Mouse (Mus musculus): Measurements from ENCODE around the gene Trhr2. TPM values are rescaled to one million over a fixed set of nuclear protein-coding genes. Genes with fewer than 3 reads are reported as not detected.

Trhr2 gene
- polyA plus RNA-seq, 1 experiment from 2014 or later = not detected

- no peak for ATAC-seq (replicated peaks; ENCODE audit: low FRiP score)
- H3K27ac ChIP-seq = no peak overlapping the region
- H3K4me3 ChIP-seq (replicated peaks) = no peak overlapping the region
- peaks cover 25% of the 10 kb centered on the region for H3K36me3 ChIP-seq
- no peak overlapping the region for H3K4me2 ChIP-seq
- H3K9me3 ChIP-seq (replicated peaks) = no peaks in the 10 kb centered on the region
- H3K27me3 ChIP-seq = peaks cover 52% of the 10 kb centered on the region
- WGBS = 92% methylated on average over 3 of the region's 3 CpGs
- H3K4me1 ChIP-seq = peaks cover 48% of the 10 kb centered on the region
- H3K9ac ChIP-seq = no peak overlapping the region
These were observed 19.8 kb downstream of the Trhr2 start for GRCm38 (mm10) chr8:122340761-122341160.

DNA sequence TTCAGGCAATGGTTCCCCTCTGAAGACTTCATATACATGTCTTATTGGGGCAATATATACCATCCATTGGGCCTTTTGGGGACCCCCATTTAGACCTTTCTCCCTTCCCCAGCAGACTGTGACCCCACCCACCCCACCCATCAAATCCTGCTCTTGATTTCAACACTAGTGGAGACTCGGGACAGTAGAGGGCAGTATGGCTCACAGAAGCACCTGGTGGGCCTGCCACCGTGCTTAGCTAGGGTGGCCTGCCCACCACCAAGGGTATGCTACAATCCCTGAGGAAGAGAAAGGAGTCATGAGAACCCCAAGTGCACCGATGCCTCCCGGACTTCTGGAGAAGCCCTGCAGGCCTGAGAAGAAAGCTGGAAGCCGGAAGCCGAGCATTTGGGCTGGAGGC lies 21.7 kb downstream of the Trhr2 start:
- H3K9me3 ChIP-seq (replicated peaks) = no peaks in the 10 kb centered on the region
- ATAC-seq (replicated peaks; ENCODE audit: low FRiP score) = no peak
- peaks cover 42% of the 10 kb centered on the region for H3K36me3 ChIP-seq
- H3K4me3 ChIP-seq (replicated peaks) = no peak overlapping the region
- H3K27me3 ChIP-seq = peaks cover 63% of the 10 kb centered on the region
- H3K27ac ChIP-seq = no peak overlapping the region
- H3K9ac ChIP-seq = no peak overlapping the region
- H3K4me2 ChIP-seq = no peak overlapping the region
- peaks cover 40% of the 10 kb centered on the region for H3K4me1 ChIP-seq
- 52% methylated on average over 6 of the region's 6 CpGs for WGBS

DNA sequence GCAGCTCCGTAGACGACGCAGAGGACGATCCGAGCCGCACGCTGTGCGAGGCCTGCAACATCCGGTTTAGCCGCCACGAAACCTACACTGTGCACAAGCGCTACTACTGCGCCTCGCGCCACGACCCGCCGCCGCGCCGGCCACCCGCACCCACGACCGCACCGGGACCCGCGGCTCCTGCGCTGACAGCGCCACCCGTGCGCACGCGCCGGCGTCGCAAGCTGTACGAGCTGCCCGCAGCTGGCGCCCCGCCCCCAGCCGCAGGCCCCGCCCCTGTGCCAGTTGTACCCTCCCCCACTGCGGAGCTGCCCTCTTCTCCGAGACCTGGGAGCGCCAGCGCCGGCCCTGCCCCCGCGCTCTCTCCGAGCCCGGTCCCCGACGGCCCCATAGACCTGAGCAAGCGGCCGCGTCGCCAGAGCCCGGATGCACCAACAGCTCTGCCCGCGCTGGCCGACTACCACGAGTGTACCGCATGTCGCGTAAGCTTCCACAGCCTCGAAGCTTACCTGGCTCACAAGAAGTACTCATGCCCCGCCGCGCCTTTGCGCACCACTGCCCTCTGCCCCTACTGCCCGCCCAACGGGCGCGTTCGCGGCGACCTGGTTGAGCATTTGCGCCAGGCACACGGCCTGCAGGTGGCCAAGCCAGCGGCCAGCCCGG lies 24.2 kb downstream of the Trhr2 start:
- Histone ChIP-seq H3K27me3 (peaks cover 46% of the 10 kb centered on the region), H3K9ac (peak overlapping the region; percentile 45), H3K36me3 (peaks cover 51% of the 10 kb centered on the region), H3K9me3 (replicated peaks) (no peaks in the 10 kb centered on the region), H3K4me2 (peak overlapping the region; percentile 94), H3K4me3 (replicated peaks) (peak overlapping the region; percentile 56), H3K27ac (no peak overlapping the region), H3K4me1 (peaks cover 27% of the 10 kb centered on the region)
- 18% methylated on average over 75 of the region's 81 CpGs for WGBS
- ATAC-seq (replicated peaks; ENCODE audit: low FRiP score) = peak; percentile 44

- Histone ChIP-seq H3K4me3 (replicated peaks) (peak overlapping the region; percentile 56), H3K27ac (no peak overlapping the region), H3K9ac (peak overlapping the region; percentile 45), H3K27me3 (peaks cover 46% of the 10 kb centered on the region), H3K4me1 (peaks cover 33% of the 10 kb centered on the region), H3K4me2 (peak overlapping the region; percentile 94), H3K36me3 (peaks cover 51% of the 10 kb centered on the region), H3K9me3 (replicated peaks) (no peaks in the 10 kb centered on the region)
- peak; percentile 4; the same call in 1 of the 2 replicates for ATAC-seq (replicated peaks; ENCODE audit: low FRiP score)
- 25% methylated on average over 57 of the region's 57 CpGs for WGBS
These were observed 24.8 kb downstream of the Trhr2 start for GRCm38 (mm10) chr8:122335638-122336250.

DNA sequence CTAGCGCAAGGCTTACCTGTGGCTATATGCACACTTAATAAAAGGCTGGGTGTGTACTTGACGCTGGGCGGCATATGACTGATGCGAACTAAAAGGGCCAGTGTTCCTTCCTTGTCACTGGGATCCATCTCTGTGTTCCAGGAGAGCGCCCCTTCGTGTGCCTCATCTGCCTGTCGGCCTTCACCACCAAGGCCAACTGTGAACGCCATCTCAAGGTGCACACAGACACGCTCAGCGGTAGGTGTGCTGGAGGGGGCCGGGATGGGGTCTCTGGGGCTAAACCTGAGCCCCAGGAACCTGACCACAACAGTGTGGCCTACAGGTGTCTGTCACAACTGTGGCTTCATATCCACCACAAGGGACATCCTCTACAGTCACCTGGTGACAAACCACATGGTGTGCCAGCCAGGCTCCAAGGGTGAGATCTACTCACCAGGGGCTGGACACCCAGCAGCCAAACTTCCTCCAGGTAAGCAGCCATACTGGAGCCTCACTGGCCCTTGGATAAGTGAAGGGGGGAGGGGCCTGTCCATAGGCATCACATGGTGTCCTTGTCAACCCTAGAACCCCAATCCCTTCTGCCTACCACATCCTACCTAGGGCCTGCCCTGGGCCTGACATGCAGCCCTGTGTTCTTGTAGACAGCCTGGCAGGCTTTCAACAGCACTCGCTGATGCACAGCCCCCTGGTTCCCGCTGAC lies 25.6 kb downstream of the Trhr2 start:
- Histone ChIP-seq H3K9ac (no peak overlapping the region), H3K27me3 (peaks cover 46% of the 10 kb centered on the region), H3K4me1 (peaks cover 41% of the 10 kb centered on the region), H3K4me3 (replicated peaks) (no peak overlapping the region), H3K4me2 (no peak overlapping the region; the same call in 1 of the 2 replicates), H3K36me3 (peaks cover 51% of the 10 kb centered on the region), H3K9me3 (replicated peaks) (no peaks in the 10 kb centered on the region), H3K27ac (no peak overlapping the region)
- WGBS = 89% methylated on average over 13 of the region's 13 CpGs
- ATAC-seq (replicated peaks; ENCODE audit: low FRiP score) = no peak

GRCm38 (mm10) chr8:122333531-122333930 lies 27.0 kb downstream of the Trhr2 start:
- H3K36me3 ChIP-seq = peaks cover 48% of the 10 kb centered on the region
- no peak overlapping the region for H3K4me3 ChIP-seq (replicated peaks)
- ATAC-seq (replicated peaks; ENCODE audit: low FRiP score) = no peak
- H3K9me3 ChIP-seq (replicated peaks) = no peaks in the 10 kb centered on the region
- H3K27ac ChIP-seq = no peak overlapping the region
- 93% methylated on average over 7 of the region's 7 CpGs for WGBS
- no peak overlapping the region for H3K4me2 ChIP-seq
- H3K4me1 ChIP-seq = peaks cover 46% of the 10 kb centered on the region
- H3K27me3 ChIP-seq = peaks cover 44% of the 10 kb centered on the region
- H3K9ac ChIP-seq = no peak overlapping the region

GRCm38 (mm10) chr8:122332753-122333506 lies 27.6 kb downstream of the Trhr2 start:
- WGBS = 73% methylated on average over 6 of the region's 6 CpGs
- Histone ChIP-seq H3K36me3 (peaks cover 47% of the 10 kb centered on the region), H3K27me3 (peaks cover 39% of the 10 kb centered on the region), H3K27ac (no peak overlapping the region), H3K4me2 (no peak overlapping the region), H3K4me3 (replicated peaks) (no peak overlapping the region), H3K9ac (no peak overlapping the region), H3K4me1 (peaks cover 46% of the 10 kb centered on the region), H3K9me3 (replicated peaks) (no peaks in the 10 kb centered on the region)
- 0 out of 2 replicates have a peak, but pooled peaks have one; percentile 16 for ATAC-seq (replicated peaks; ENCODE audit: low FRiP score)

DNA sequence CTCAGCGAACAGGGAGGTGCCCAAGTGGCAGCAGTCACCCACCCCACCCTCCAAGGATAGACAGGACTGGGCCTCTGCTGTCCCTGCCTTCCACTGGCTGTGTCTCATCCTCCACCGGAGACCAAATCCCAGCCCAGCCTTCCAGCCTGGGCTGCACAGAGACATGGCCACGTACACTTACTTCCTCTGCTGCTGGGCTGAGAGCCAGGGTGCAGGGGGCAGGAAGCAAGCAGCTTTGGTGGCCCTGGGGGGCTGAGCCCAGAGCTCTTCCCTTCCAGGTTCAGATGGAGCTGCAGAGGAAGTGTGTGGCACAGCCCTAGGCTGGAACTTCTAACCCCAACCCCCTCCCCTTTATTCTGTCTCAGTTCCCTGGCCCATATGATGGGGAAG lies 29.4 kb downstream of the Trhr2 start:
- ATAC-seq (replicated peaks; ENCODE audit: low FRiP score) = no peak; the same call in 1 of the 2 replicates
- H3K4me1 ChIP-seq = peaks cover 48% of the 10 kb centered on the region
- H3K4me2 ChIP-seq = no peak overlapping the region
- H3K9ac ChIP-seq = no peak overlapping the region
- peaks cover 22% of the 10 kb centered on the region for H3K27me3 ChIP-seq
- 67% methylated on average over 3 of the region's 3 CpGs for WGBS
- H3K36me3 ChIP-seq = peaks cover 29% of the 10 kb centered on the region
- peak overlapping the region; percentile 72 for H3K27ac ChIP-seq
- no peaks in the 10 kb centered on the region for H3K9me3 ChIP-seq (replicated peaks)
- no peak overlapping the region for H3K4me3 ChIP-seq (replicated peaks)

DNA sequence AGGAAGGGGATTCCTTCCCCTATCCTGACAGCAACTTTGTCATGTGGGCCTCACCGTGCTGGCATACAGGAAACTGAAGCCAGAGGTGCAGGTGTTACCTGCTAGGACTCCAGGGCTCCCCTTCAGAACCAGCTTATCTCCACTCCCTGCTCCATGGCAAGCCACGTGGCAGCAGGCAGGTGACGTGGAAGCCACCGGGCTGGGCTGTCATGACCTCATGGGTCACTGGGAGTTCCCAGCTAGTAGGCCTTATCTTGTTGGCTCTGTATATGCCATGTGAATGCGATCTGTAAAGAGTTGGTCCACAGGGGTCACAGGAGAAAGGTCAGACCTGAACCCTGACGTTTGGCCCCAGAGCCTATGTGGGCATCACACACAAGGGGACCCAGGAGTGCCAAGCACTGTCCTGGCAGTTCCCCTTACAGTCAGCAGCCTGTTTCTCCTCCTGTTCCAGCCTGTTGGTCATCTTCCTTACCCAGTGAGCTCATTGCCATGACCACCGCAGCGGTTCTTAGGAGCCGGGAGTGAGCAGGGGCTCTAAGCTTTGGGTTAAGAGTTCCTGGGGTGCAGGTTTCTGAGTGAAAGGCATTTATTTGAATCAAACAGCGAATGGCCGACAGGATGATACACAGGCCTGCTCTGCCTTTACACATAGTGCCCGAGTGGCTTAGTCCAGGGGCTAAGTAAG lies 30.0 kb downstream of the Trhr2 start:
- ATAC-seq (replicated peaks; ENCODE audit: low FRiP score) = no peak
- H3K4me1 ChIP-seq = peaks cover 48% of the 10 kb centered on the region
- no peak overlapping the region for H3K9ac ChIP-seq

GRCm38 (mm10) chr8:122329553-122330239 lies 30.9 kb downstream of the Trhr2 start:
- Histone ChIP-seq H3K9me3 (replicated peaks) (no peaks in the 10 kb centered on the region), H3K36me3 (peaks cover 21% of the 10 kb centered on the region), H3K9ac (no peak overlapping the region), H3K27me3 (peaks cover 7% of the 10 kb centered on the region), H3K4me2 (no peak overlapping the region), H3K4me1 (peaks cover 51% of the 10 kb centered on the region), H3K4me3 (replicated peaks) (no peak overlapping the region), H3K27ac (peak overlapping the region; percentile 72; the same call in 1 of the 2 replicates)
- WGBS = 81% methylated on average over 22 of the region's 22 CpGs
- no peak for ATAC-seq (replicated peaks; ENCODE audit: low FRiP score)

More for the DNA sequence above, 30.0 kb downstream of the Trhr2 start:
- peaks cover 16% of the 10 kb centered on the region for H3K27me3 ChIP-seq
- 73% methylated on average over 12 of the region's 12 CpGs for WGBS
- H3K27ac ChIP-seq = peak overlapping the region; percentile 72
- peaks cover 26% of the 10 kb centered on the region for H3K36me3 ChIP-seq
- no peak overlapping the region for H3K4me3 ChIP-seq (replicated peaks)
- H3K9me3 ChIP-seq (replicated peaks) = no peaks in the 10 kb centered on the region
- no peak overlapping the region for H3K4me2 ChIP-seq

DNA sequence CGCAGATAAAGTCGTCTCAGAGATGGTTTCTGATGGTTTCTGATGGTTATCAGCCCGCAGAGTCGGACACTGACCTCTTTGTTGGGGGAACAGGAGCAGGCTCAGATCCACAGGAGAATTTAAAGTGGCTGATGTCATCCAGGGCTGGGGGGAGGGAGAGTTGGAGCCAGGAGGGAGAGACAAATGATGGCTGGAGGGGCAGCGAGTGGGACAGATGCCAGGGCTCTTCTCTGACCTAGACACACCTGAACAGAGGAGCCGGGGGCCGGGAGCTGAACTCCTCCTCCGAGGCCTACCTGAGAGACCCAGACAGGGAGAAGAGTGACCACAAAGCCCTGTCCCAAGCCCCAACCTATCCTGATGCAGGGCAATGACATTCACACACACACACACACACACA lies 31.5 kb downstream of the Trhr2 start:
- Histone ChIP-seq H3K4me2 (no peak overlapping the region), H3K36me3 (peaks cover 18% of the 10 kb centered on the region), H3K9me3 (replicated peaks) (no peaks in the 10 kb centered on the region), H3K4me3 (replicated peaks) (no peak overlapping the region), H3K9ac (no peak overlapping the region), H3K4me1 (peaks cover 58% of the 10 kb centered on the region), H3K27ac (no peak overlapping the region), H3K27me3 (peaks cover 1% of the 10 kb centered on the region; the same call in 1 of the 2 replicates)
- WGBS = 78% methylated on average over 8 of the region's 8 CpGs
- ATAC-seq (replicated peaks; ENCODE audit: low FRiP score) = no peak
